Mouse (Mus musculus) skeletal muscle tissue, postnatal 0 days (tissue): ENCODE measurements around the gene Spred2. TPM values are rescaled to one million over a fixed set of nuclear protein-coding genes. Genes with fewer than 3 reads are reported as not detected.

ENCODE experiments used
- polyA plus RNA-seq: library from polyadenylated mRNA; unstranded; fragments of >200 nt; fragmentation: Nextera tagmentation; extraction: Ambion mirVana; gene quantifications from 2 replicates; pipeline ENCODE4 v1.2.1, GENCODE M21; 2015

The Spred2 gene
- polyA plus RNA-seq, result 2.5 and 3.3 TPM in 2 replicates

GRCm38 (mm10) chr11:19923888-19924756 is at the start of gene Spred2:
Gene Spred2 (plus strand): TSS chr11:19924375.

Other genes starting within 250 kb of the Spred2 start
- 42.2 and 50.6 TPM in 2 replicates for gene Actr2, start 188.5 kb downstream of the Spred2 start, polyA plus RNA-seq